Mouse (Mus musculus) MEL (cell line): ENCODE results near the gene Egfem1.

Experiments used
- CHD1 ChIP-seq: IDR thresholded peaks from 2 replicates; pipeline ENCODE4 v1.6.1; 2012; ENCODE audit warnings: low read depth, mild to moderate bottlenecking, inconsistent platforms, low read length, improper control_type of control experiment
- CTCF ChIP-seq, 3 experiments: IDR thresholded peaks in 2 of 3; conservative IDR thresholded peaks in 1 of 3; 2 replicates each; pipeline ENCODE4 v1.5.1; 2011 to 2012; ENCODE audit warnings: low read length in 3 of 3, low read depth in 2 of 3, mild to moderate bottlenecking in 2 of 3, improper control_type of control experiment in 1 of 3, inconsistent platforms in 1 of 3, mixed read lengths in 1 of 3, moderate library complexity in 1 of 3; ENCODE audit not compliant: control insufficient read depth in 1 of 3, insufficient read depth in 1 of 3, poor library complexity in 1 of 3, severe bottlenecking in 1 of 3
- ELF1 ChIP-seq: IDR thresholded peaks from 2 replicates; pipeline ENCODE4 v1.6.1; 2014; ENCODE audit warnings: low read depth, mild to moderate bottlenecking, inconsistent platforms, low read length, improper control_type of control experiment, moderate library complexity
- EP300 ChIP-seq, 2 experiments: IDR thresholded peaks; 2 replicates each; pipeline ENCODE4 v1.6.1; 2011; ENCODE audit warnings: improper control_type of control experiment in 2 of 2, low read length in 2 of 2, low read depth in 1 of 2, mild to moderate bottlenecking in 1 of 2
- MXI1 ChIP-seq: IDR thresholded peaks from 2 replicates; pipeline ENCODE4 v1.6.1; 2011; ENCODE audit warnings: mild to moderate bottlenecking, low read depth, low read length, improper control_type of control experiment
- MYC ChIP-seq: IDR thresholded peaks from 2 replicates; pipeline ENCODE4 v1.6.1; 2011; ENCODE audit warnings: low read depth, mild to moderate bottlenecking, low read length, improper control_type of control experiment, moderate library complexity
- POLR2A ChIP-seq, 2 experiments: IDR thresholded peaks; 2 replicates each; pipeline ENCODE4 v1.6.1; 2011 to 2012; ENCODE audit warnings: low read length in 2 of 2, mild to moderate bottlenecking in 2 of 2, control low read depth in 1 of 2, improper control_type of control experiment in 1 of 2, low read depth in 1 of 2, moderate library complexity in 1 of 2; ENCODE audit not compliant: control insufficient read depth in 1 of 2, insufficient read depth in 1 of 2, poor library complexity in 1 of 2
- RAD21 ChIP-seq: IDR thresholded peaks from 2 replicates; pipeline ENCODE4 v1.6.1; 2011; ENCODE audit warnings: mild to moderate bottlenecking, low read depth, low read length, improper control_type of control experiment

DNA sequence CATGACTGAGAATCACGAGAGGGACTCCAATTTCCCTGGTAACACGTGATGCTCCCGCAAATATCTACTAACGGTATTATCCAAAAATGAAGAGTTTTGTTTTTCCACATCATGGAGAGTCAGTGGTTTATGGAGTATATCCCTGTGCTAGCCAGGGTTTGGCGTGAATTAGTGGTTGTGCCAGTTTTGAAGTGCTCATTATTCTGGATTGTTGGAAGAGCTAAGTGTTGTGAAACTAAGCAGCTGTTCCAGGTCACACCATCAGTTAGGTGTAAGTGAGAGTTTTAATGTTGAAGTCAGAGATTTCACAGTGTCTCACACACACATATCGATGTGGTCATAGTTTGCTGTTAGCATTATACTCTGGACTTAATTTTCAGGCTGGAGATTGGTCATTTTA, 120.7 kb downstream of the Egfem1 start:
- TF ChIP-seq MYC (no peak), POLR2A (IDR thresholded peaks at IDR 0.05; ENCODE audit: control insufficient read depth in 1 of 2, insufficient read depth in 1 of 2, low read depth in 1 of 2, low read length in 2 of 2, poor library complexity in 1 of 2) (no peak), CTCF (IDR thresholded peaks at IDR 0.05 in 2 of 3, conservative IDR thresholded peaks at IDR 0.05 in 1 of 3; ENCODE audit: control insufficient read depth in 1 of 3, insufficient read depth in 1 of 3, low read depth in 2 of 3, low read length in 3 of 3, poor library complexity in 1 of 3, severe bottlenecking in 1 of 3) (no peak), RAD21 (no peak), EP300 (IDR thresholded peaks at IDR 0.05; ENCODE audit: low read depth in 1 of 2, low read length in 2 of 2) (no peak), CHD1 (no peak), ELF1 (no peak), MXI1 (no peak)
